Mouse (Mus musculus) testis, adult 2 months (tissue): ENCODE data around the gene Cacna1a.

Source experiments
- CTCF ChIP-seq: fragments of 200-500 bp; IDR thresholded peaks from 2 replicates; pipeline ENCODE4 v1.5.1; 2012; ENCODE audit warnings: low read depth, mild to moderate bottlenecking, inconsistent platforms, low read length, moderate library complexity; ENCODE audit not compliant: control insufficient read depth, insufficient read depth, insufficient replicate concordance
- POLR2A ChIP-seq: fragments of 200-500 bp; IDR thresholded peaks from 2 replicates; pipeline ENCODE4 v1.6.1; 2012; ENCODE audit warnings: low read depth, mild to moderate bottlenecking, inconsistent platforms, low read length, moderate library complexity; ENCODE audit not compliant: control insufficient read depth

GRCm38 (mm10) chr8:84339867-84340266 is 48.4 kb upstream of the Cacna1a start:
- TF ChIP-seq POLR2A (no peak), CTCF (no peak)
